Mouse (Mus musculus): Measurements from ENCODE around the gene Slit3.

- TF ChIP-seq CTCF (conservative IDR thresholded peaks at IDR 0.05; ENCODE audit: low read length) (no peak), NANOG (IDR thresholded peaks at IDR 0.05; ENCODE audit: borderline replicate concordance, low read length) (no peak)
Observed at GRCm38 (mm10) chr11:35210728-35211682, 90.0 kb downstream of the Slit3 start.

All from E14TG2a.4 (cell line).